Mouse (Mus musculus) cortical plate, adult 2 months (tissue): ENCODE measurements around the gene Gm42742.

Source experiments
- CTCF ChIP-seq: fragments of 200-500 bp; IDR thresholded peaks from 2 replicates; pipeline ENCODE4 v1.5.1; 2011; ENCODE audit warnings: mild to moderate bottlenecking, control low read depth, low read length; ENCODE audit not compliant: insufficient read depth; ENCODE audit errors: extremely low read depth
- POLR2A ChIP-seq: fragments of 200-500 bp; IDR thresholded peaks from 2 replicates; pipeline ENCODE4 v1.6.1; 2011; ENCODE audit warnings: mild to moderate bottlenecking, low read length, control low read depth; ENCODE audit not compliant: insufficient read depth; ENCODE audit errors: extremely low read depth

GRCm38 (mm10) chr7:127026616-127026983, 5.7 kb upstream of the Gm42742 start:
- TF ChIP-seq CTCF (no peak), POLR2A (no peak)
